Mouse (Mus musculus) E14TG2a.4 (cell line): Measurements from ENCODE around the gene Ntn5.

Experiments
- CTCF ChIP-seq: conservative IDR thresholded peaks from 2 replicates; pipeline ENCODE4 v1.5.1; 2014; ENCODE audit warnings: low read length
- NANOG ChIP-seq: IDR thresholded peaks from 2 replicates; pipeline ENCODE4 v1.6.1; 2014; ENCODE audit warnings: borderline replicate concordance, low read length, mixed read lengths
- POU5F1 ChIP-seq: IDR thresholded peaks from 2 replicates; pipeline ENCODE4 v1.6.1; 2014; ENCODE audit warnings: low read length, borderline replicate concordance

DNA sequence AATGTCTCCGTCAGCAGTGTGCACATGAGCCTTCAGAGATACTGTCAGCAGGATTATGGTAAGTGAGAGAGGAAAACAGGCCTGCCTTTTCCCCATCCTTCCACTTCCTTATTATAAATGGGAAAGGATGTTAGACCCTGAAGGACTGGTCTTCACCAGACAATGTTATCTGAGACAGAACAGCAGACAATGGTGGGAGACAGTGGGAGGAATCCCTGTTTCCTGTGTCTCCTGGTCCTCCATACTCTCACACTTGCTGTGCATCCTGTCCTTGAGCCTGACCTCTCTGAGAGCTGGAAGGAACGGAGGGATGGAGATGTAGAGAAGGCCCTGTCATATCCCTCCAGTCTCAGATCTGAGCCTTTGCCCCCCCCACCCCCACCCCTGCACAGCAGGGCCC, 8.5 kb downstream of the Ntn5 start:
- TF ChIP-seq CTCF (no peak), POU5F1 (no peak), NANOG (no peak)
